Comparison of ENCODE assay signal across 29 mouse cellular contexts in genomic region chr13:69587849-69588248, GRCm38 (mm10).
"Had no signal": no experiment of that assay in that cellular context is flagged by ENCODE, and none has a peak within 500 bp of the region (broad histone marks: within the 10 kb centered on the region; RNA-seq: fewer than 3 reads in every experiment).

No protein-coding gene starts in this region.

- H3K9me3 ChIP-seq: embryonic facial prominence, embryonic 10.5 days; embryonic facial prominence, embryonic 12.5 days; embryonic facial prominence, embryonic 13.5 days; embryonic facial prominence, embryonic 15.5 days; forebrain, embryonic 12.5 days; forebrain, embryonic 13.5 days; forebrain, embryonic 15.5 days had no signal

- H3K36me3 ChIP-seq: embryonic facial prominence, embryonic 12.5 days; embryonic facial prominence, embryonic 15.5 days; forebrain, embryonic 12.5 days; forebrain, embryonic 15.5 days had no signal

- H3K4me2 ChIP-seq: embryonic facial prominence, embryonic 12.5 days; embryonic facial prominence, embryonic 13.5 days; embryonic facial prominence, embryonic 15.5 days; forebrain, embryonic 12.5 days; forebrain, embryonic 13.5 days; forebrain, embryonic 15.5 days had no signal

- H3K4me1 ChIP-seq: embryonic facial prominence, embryonic 10.5 days; embryonic facial prominence, embryonic 12.5 days; embryonic facial prominence, embryonic 13.5 days; forebrain, embryonic 12.5 days; forebrain, embryonic 13.5 days; forebrain, embryonic 15.5 days had no signal

- H3K27me3 ChIP-seq: embryonic facial prominence, embryonic 12.5 days; embryonic facial prominence, embryonic 13.5 days; embryonic facial prominence, embryonic 15.5 days; forebrain, embryonic 12.5 days; forebrain, embryonic 13.5 days; forebrain, embryonic 15.5 days had no signal

- H3K4me3 ChIP-seq: embryonic facial prominence, embryonic 10.5 days; embryonic facial prominence, embryonic 12.5 days; embryonic facial prominence, embryonic 13.5 days; embryonic facial prominence, embryonic 15.5 days; erythroblast, embryonic 14.5 days; forebrain, embryonic 12.5 days; forebrain, embryonic 13.5 days; forebrain, embryonic 15.5 days; gastrocnemius, adult 2 months; heart, adult 2 months had no signal

- H3K27ac ChIP-seq: embryonic facial prominence, embryonic 10.5 days; embryonic facial prominence, embryonic 12.5 days; embryonic facial prominence, embryonic 13.5 days; embryonic facial prominence, embryonic 15.5 days; forebrain, embryonic 12.5 days; forebrain, embryonic 13.5 days; forebrain, embryonic 15.5 days; gastrocnemius, adult 2 months; heart, adult 2 months had no signal

- H3K9ac ChIP-seq: embryonic facial prominence, embryonic 12.5 days; embryonic facial prominence, embryonic 13.5 days; embryonic facial prominence, embryonic 15.5 days; forebrain, embryonic 12.5 days; forebrain, embryonic 13.5 days; forebrain, embryonic 15.5 days; forebrain, postnatal 0 days had no signal

- DNase-seq: cerebellum, adult 18-20 months; cerebellum, adult 2 months; cerebellum, adult 8-10 months; cerebellum, adult 9-10 months; cerebellum, adult 9-11 months; cerebellum, postnatal 10 days; cerebellum, postnatal 14 days; cerebellum, postnatal 25 days; cerebellum, postnatal 36 days; embryo, embryonic 11 days; forebrain, postnatal 0 days; gastrocnemius, adult 2 months; gastrocnemius, postnatal 10 days; gastrocnemius, postnatal 14 days; gastrocnemius, postnatal 25 days; gastrocnemius, postnatal 36 days; heart, adult 11 months; heart, adult 18-20 months; heart, adult 2 months had no signal

- ATAC-seq: forebrain, embryonic 13.5 days; forebrain, embryonic 14.5 days; forebrain, embryonic 15.5 days; forebrain, embryonic 16.5 days; forebrain, postnatal 0 days had no signal
